Mouse (Mus musculus): ENCODE data around the gene Cul5.
A peak's percentile ranks its signal among the peaks of the same experiment; 100 is the strongest.

Cul5 gene

GRCm38 (mm10) chr9:53607816-53608215 lies 62.0 kb downstream of the Cul5 start:
- no peak for DNase-seq (ENCODE audit: low read depth, low spot score)

- no peak for DNase-seq (ENCODE audit: low read depth, low spot score)
These were observed 62.6 kb downstream of the Cul5 start for GRCm38 (mm10) chr9:53607192-53607591.

GRCm38 (mm10) chr9:53604954-53605353 lies 64.9 kb downstream of the Cul5 start:
- DNase-seq (ENCODE audit: low read depth, low spot score) = no peak

GRCm38 (mm10) chr9:53603849-53604248 lies 66.0 kb downstream of the Cul5 start:
- no peak for DNase-seq (ENCODE audit: low read depth, low spot score)

- peak; percentile 72 for DNase-seq (ENCODE audit: low read depth, low spot score)
These were observed 66.4 kb downstream of the Cul5 start for GRCm38 (mm10) chr9:53603384-53603783.

GRCm38 (mm10) chr9:53601541-53601940 lies 68.3 kb downstream of the Cul5 start:
- DNase-seq (ENCODE audit: low read depth, low spot score) = no peak

GRCm38 (mm10) chr9:53598631-53599030 lies 71.2 kb downstream of the Cul5 start:
- DNase-seq (ENCODE audit: low read depth, low spot score) = no peak

GRCm38 (mm10) chr9:53596971-53597600 lies 72.7 kb downstream of the Cul5 start:
- no peak for DNase-seq (ENCODE audit: low read depth, low spot score)

- DNase-seq (ENCODE audit: low read depth, low spot score) = peak; percentile 88
These were observed 75.0 kb downstream of the Cul5 start for GRCm38 (mm10) chr9:53594764-53595163.

GRCm38 (mm10) chr9:53581870-53582269 lies 87.9 kb downstream of the Cul5 start:
- DNase-seq (ENCODE audit: low read depth, low spot score) = no peak

- no peak for DNase-seq (ENCODE audit: low read depth, low spot score)
These were observed 94.1 kb downstream of the Cul5 start for GRCm38 (mm10) chr9:53575721-53576120.

GRCm38 (mm10) chr9:53572516-53573307 lies 97.1 kb downstream of the Cul5 start:
- no peak for DNase-seq (ENCODE audit: low read depth, low spot score)

GRCm38 (mm10) chr9:53570662-53571061 lies 99.2 kb downstream of the Cul5 start:
- no peak for DNase-seq (ENCODE audit: low read depth, low spot score)

Data from CD4-positive, CD25-positive, alpha-beta regulatory T cell, adult 2 months (primary cell).